In the genomic region with DNA sequence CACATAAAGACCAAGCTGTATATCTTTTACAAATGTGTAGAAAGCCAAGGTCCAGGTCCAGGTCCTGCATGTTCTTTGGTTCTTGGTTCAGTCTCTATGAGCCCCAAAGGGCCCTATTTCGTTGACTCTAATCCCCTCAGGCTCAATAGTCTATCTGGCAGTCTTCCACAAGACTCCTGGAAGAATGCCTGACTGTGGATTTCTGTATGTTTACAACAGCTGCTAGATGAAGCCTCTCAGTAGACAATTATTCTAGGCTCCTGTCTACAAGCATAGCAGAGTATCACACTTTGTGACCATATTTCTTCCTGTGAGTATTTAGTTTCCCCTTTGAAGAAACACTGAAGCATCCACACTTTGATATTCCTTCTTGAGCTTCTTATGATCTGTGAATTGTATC, we compare ENCODE assay signal across 15 mouse cellular contexts.
DNase-seq lines count a peak whose midpoint lies in the region; ATAC-seq lines count a peak whose summit lies in the region.
"Had no signal": no experiment of that assay in that cellular context is flagged by ENCODE, and none has a peak within 500 bp of the region (broad histone marks: within the 10 kb centered on the region; RNA-seq: fewer than 3 reads in every experiment).

No protein-coding gene starts in this region.

- H3K4me2 ChIP-seq in forebrain, embryonic 14.5 days (ENCODE audit: low read length), result no peak overlapping the region
- H3K4me2 ChIP-seq in kidney, embryonic 16.5 days (replicated peaks; ENCODE audit: low read depth, low read length), result no peak overlapping the region
- H3K4me2 ChIP-seq in midbrain, embryonic 14.5 days (ENCODE audit: low read length), result no peak overlapping the region
- H3K4me2 ChIP-seq: embryonic facial prominence, embryonic 13.5 days; limb, embryonic 15.5 days; neural tube, embryonic 15.5 days had no signal

- no peak for ATAC-seq in forebrain, embryonic 14.5 days
- no peak for ATAC-seq in kidney, embryonic 16.5 days (ENCODE audit: low FRiP score, low TSS enrichment)
- ATAC-seq in midbrain, embryonic 14.5 days (ENCODE audit: low FRiP score, low TSS enrichment), result no peak
- ATAC-seq: liver, postnatal 0 days had no signal

- DNase-seq in forebrain, embryonic 14.5 days (ENCODE audit: low spot score), result peak; percentile 29
- no peak for DNase-seq in forebrain, embryonic 10.5 days (ENCODE audit: extremely low spot score, low spot score)
- peak; percentile 55 for DNase-seq in kidney, postnatal 10 days
- peak; percentile 14 for DNase-seq in midbrain, embryonic 14.5 days
- DNase-seq in midbrain, embryonic 10.5 days (ENCODE audit: low spot score), result no peak
- DNase-seq in heart, postnatal 4 days, result peak; percentile 36
- DNase-seq in layer of hippocampus, adult 9-11 months, result no peak
- DNase-seq: liver, postnatal 0 days; right cerebral cortex, postnatal 4 days; thymus, adult 2 months had no signal

- no peak overlapping the region for H3K9ac ChIP-seq in forebrain, embryonic 14.5 days (ENCODE audit: low read length)
- H3K9ac ChIP-seq in kidney, embryonic 16.5 days (replicated peaks; ENCODE audit: low read length), result no peak overlapping the region
- no peak overlapping the region for H3K9ac ChIP-seq in midbrain, embryonic 14.5 days (replicated peaks; ENCODE audit: low read length)
- H3K9ac ChIP-seq: embryonic facial prominence, embryonic 13.5 days; limb, embryonic 15.5 days; liver, postnatal 0 days; neural tube, embryonic 15.5 days had no signal

- no peak overlapping the region for H3K4me3 ChIP-seq in forebrain, embryonic 14.5 days (ENCODE audit: low read depth, low read length)
- H3K4me3 ChIP-seq in forebrain, embryonic 10.5 days, result no peak overlapping the region
- no peak overlapping the region for H3K4me3 ChIP-seq in kidney, embryonic 16.5 days (ENCODE audit: low read length)
- no peak overlapping the region for H3K4me3 ChIP-seq in midbrain, embryonic 14.5 days (replicated peaks; ENCODE audit: low read depth, low read length)
- no peak overlapping the region for H3K4me3 ChIP-seq in midbrain, embryonic 10.5 days
- H3K4me3 ChIP-seq: embryonic facial prominence, embryonic 13.5 days; hindbrain, embryonic 10.5 days; limb, embryonic 15.5 days; neural tube, embryonic 15.5 days had no signal

- H3K4me1 ChIP-seq in forebrain, embryonic 14.5 days (ENCODE audit: control insufficient read depth, insufficient read depth, low read length), result no peaks in the 10 kb centered on the region
- no peaks in the 10 kb centered on the region for H3K4me1 ChIP-seq in forebrain, embryonic 10.5 days
- no peaks in the 10 kb centered on the region for H3K4me1 ChIP-seq in kidney, embryonic 16.5 days (ENCODE audit: insufficient read depth, low read length)
- no peaks in the 10 kb centered on the region for H3K4me1 ChIP-seq in midbrain, embryonic 14.5 days (ENCODE audit: control insufficient read depth, insufficient read depth, low read length)
- H3K4me1 ChIP-seq in midbrain, embryonic 10.5 days, result no peaks in the 10 kb centered on the region
- H3K4me1 ChIP-seq: embryonic facial prominence, embryonic 13.5 days; hindbrain, embryonic 10.5 days; limb, embryonic 15.5 days; neural tube, embryonic 15.5 days had no signal

- no peaks in the 10 kb centered on the region for H3K36me3 ChIP-seq in forebrain, embryonic 14.5 days (ENCODE audit: control insufficient read depth, insufficient read depth, low read length)
- H3K36me3 ChIP-seq in forebrain, embryonic 10.5 days (replicated peaks), result no peaks in the 10 kb centered on the region
- H3K36me3 ChIP-seq in kidney, embryonic 16.5 days (ENCODE audit: insufficient read depth, low read length), result no peaks in the 10 kb centered on the region
- H3K36me3 ChIP-seq in midbrain, embryonic 14.5 days (ENCODE audit: control insufficient read depth, insufficient read depth, low read length), result no peaks in the 10 kb centered on the region
- no peaks in the 10 kb centered on the region for H3K36me3 ChIP-seq in midbrain, embryonic 10.5 days
- H3K36me3 ChIP-seq: embryonic facial prominence, embryonic 13.5 days; hindbrain, embryonic 10.5 days; limb, embryonic 15.5 days; neural tube, embryonic 15.5 days had no signal

- no peaks in the 10 kb centered on the region for H3K27me3 ChIP-seq in forebrain, embryonic 14.5 days (replicated peaks; ENCODE audit: control insufficient read depth, insufficient read depth, low read length)
- H3K27me3 ChIP-seq in forebrain, embryonic 10.5 days (ENCODE audit: poor library complexity, severe bottlenecking), result no peaks in the 10 kb centered on the region
- no peaks in the 10 kb centered on the region for H3K27me3 ChIP-seq in kidney, embryonic 16.5 days (ENCODE audit: insufficient read depth, low read length)
- no peaks in the 10 kb centered on the region for H3K27me3 ChIP-seq in midbrain, embryonic 14.5 days (ENCODE audit: control insufficient read depth, insufficient read depth, low read length)
- no peaks in the 10 kb centered on the region for H3K27me3 ChIP-seq in midbrain, embryonic 10.5 days (ENCODE audit: low read depth, poor library complexity, severe bottlenecking)
- H3K27me3 ChIP-seq: embryonic facial prominence, embryonic 13.5 days; limb, embryonic 15.5 days; neural tube, embryonic 15.5 days had no signal

- H3K27ac ChIP-seq in forebrain, embryonic 14.5 days (ENCODE audit: low read depth, low read length), result no peak overlapping the region
- no peak overlapping the region for H3K27ac ChIP-seq in forebrain, embryonic 10.5 days
- H3K27ac ChIP-seq in kidney, embryonic 16.5 days (ENCODE audit: low read length), result no peak overlapping the region
- H3K27ac ChIP-seq in midbrain, embryonic 14.5 days (replicated peaks; ENCODE audit: low read depth, low read length), result no peak overlapping the region
- H3K27ac ChIP-seq in midbrain, embryonic 10.5 days (replicated peaks), result no peak overlapping the region
- H3K27ac ChIP-seq: embryonic facial prominence, embryonic 13.5 days; hindbrain, embryonic 10.5 days; limb, embryonic 15.5 days; neural tube, embryonic 15.5 days had no signal

- H3K9me3 ChIP-seq in forebrain, embryonic 14.5 days (replicated peaks; ENCODE audit: control insufficient read depth, low read length), result no peaks in the 10 kb centered on the region
- H3K9me3 ChIP-seq in forebrain, embryonic 10.5 days, result no peaks in the 10 kb centered on the region
- H3K9me3 ChIP-seq in kidney, embryonic 16.5 days (ENCODE audit: low read length), result no peaks in the 10 kb centered on the region
- no peaks in the 10 kb centered on the region for H3K9me3 ChIP-seq in midbrain, embryonic 14.5 days (ENCODE audit: control insufficient read depth, low read length)
- H3K9me3 ChIP-seq in midbrain, embryonic 10.5 days (replicated peaks), result no peaks in the 10 kb centered on the region
- H3K9me3 ChIP-seq: embryonic facial prominence, embryonic 13.5 days; hindbrain, embryonic 10.5 days; limb, embryonic 15.5 days; neural tube, embryonic 15.5 days had no signal

- WGBS in forebrain, embryonic 14.5 days, result 26% methylated on average over 1 of the region's 1 CpGs
- 86% methylated on average over 1 of the region's 1 CpGs for WGBS in forebrain, embryonic 10.5 days
- 43% methylated on average over 1 of the region's 1 CpGs for WGBS in kidney, embryonic 16.5 days
- 33% methylated on average over 1 of the region's 1 CpGs for WGBS in midbrain, embryonic 14.5 days
- WGBS in midbrain, embryonic 10.5 days, result 52% methylated on average over 1 of the region's 1 CpGs

Comparison
In these comparisons a context has a peak if more than half of its experiments do, and no peak if none do; other contexts are left out.
1. DNase-seq: peak in forebrain, embryonic 14.5 days (single experiment), kidney, postnatal 10 days (single experiment), midbrain, embryonic 14.5 days (single experiment) and heart, postnatal 4 days (single experiment); none in forebrain, embryonic 10.5 days (single experiment), midbrain, embryonic 10.5 days (single experiment) and layer of hippocampus, adult 9-11 months (single experiment).